Mouse (Mus musculus) heart, postnatal 0 days (tissue): ENCODE measurements at regions not wholly inside any gene's neighbourhood (a gene's known extent, or its start where the extent isn't known, plus 50 kb on each side); places are given as distances from the start of the nearest gene placed in this dataset.

ENCODE experiments used
- ATAC-seq: fragments of 200-750 bp; cut with Nextera tagmentation; 2 replicates; pipeline ENCODE4 v1.8.0; 2017; ENCODE audit warnings: low read depth, moderate number of reproducible peaks, moderate library complexity; ENCODE audit not compliant: insufficient read depth
- DNase-seq: peaks from one replicate; pipeline ENCODE4 v3.0.0-alpha.2; 2016; ENCODE audit warnings: low spot score
- H3K27ac ChIP-seq: fragments of 300-500 bp; sonication (generic); 2 replicates; pipeline ENCODE4 v1.5.1; 2014; ENCODE audit warnings: low read depth, mild to moderate bottlenecking
- H3K27me3 ChIP-seq: fragments of 300-500 bp; sonication (generic); 2 replicates; pipeline ENCODE4 v1.6.1; 2014; ENCODE audit warnings: low read length, mixed read lengths; ENCODE audit not compliant: control insufficient read depth, insufficient read depth
- H3K36me3 ChIP-seq: fragments of 300-500 bp; sonication (generic); replicated peaks from 2 replicates; pipeline ENCODE4 v1.6.1; 2014; ENCODE audit warnings: low read length, mixed read lengths; ENCODE audit not compliant: control insufficient read depth, insufficient read depth
- H3K4me1 ChIP-seq: fragments of 300-500 bp; sonication (generic); 2 replicates; pipeline ENCODE4 v1.6.1; 2014; ENCODE audit warnings: antibody characterized with exemption; ENCODE audit not compliant: control insufficient read depth, insufficient read depth
- H3K4me2 ChIP-seq: fragments of 300-500 bp; sonication (generic); 2 replicates; pipeline ENCODE4 v1.6.1; 2014; ENCODE audit warnings: low read depth, mild to moderate bottlenecking, low read length, moderate library complexity
- H3K4me3 ChIP-seq: fragments of 300-500 bp; sonication (generic); 2 replicates; pipeline ENCODE4 v1.5.1; 2014; ENCODE audit warnings: low read depth, low read length
- H3K9ac ChIP-seq: fragments of 300-500 bp; sonication (generic); replicated peaks from 2 replicates; pipeline ENCODE4 v1.6.1; 2014; ENCODE audit warnings: low read depth, low read length, mixed read lengths
- H3K9me3 ChIP-seq: fragments of 300-500 bp; sonication (generic); replicated peaks from 2 replicates; pipeline ENCODE4 v1.6.1; 2016; ENCODE audit warnings: low read length; ENCODE audit not compliant: control insufficient read depth
- CTCF ChIP-seq: IDR thresholded peaks from 2 replicates; pipeline ENCODE4 v1.5.1; 2016; ENCODE audit warnings: antibody characterized with exemption, control low read depth, low read depth
- EP300 ChIP-seq: IDR thresholded peaks from 2 replicates; pipeline ENCODE4 v1.6.1; 2016; ENCODE audit warnings: antibody characterized with exemption, low read depth
- WGBS: fragments of 180-500 bp; shearing (Covaris S2); extraction: QIAGEN DNeasy Blood & Tissue Kit; methylation state at CpG from one replicate; pipeline ENCODE4 v1.1.7; 2014; 5-methylcytosine and 5-hydroxymethylcytosine counted together

DNA sequence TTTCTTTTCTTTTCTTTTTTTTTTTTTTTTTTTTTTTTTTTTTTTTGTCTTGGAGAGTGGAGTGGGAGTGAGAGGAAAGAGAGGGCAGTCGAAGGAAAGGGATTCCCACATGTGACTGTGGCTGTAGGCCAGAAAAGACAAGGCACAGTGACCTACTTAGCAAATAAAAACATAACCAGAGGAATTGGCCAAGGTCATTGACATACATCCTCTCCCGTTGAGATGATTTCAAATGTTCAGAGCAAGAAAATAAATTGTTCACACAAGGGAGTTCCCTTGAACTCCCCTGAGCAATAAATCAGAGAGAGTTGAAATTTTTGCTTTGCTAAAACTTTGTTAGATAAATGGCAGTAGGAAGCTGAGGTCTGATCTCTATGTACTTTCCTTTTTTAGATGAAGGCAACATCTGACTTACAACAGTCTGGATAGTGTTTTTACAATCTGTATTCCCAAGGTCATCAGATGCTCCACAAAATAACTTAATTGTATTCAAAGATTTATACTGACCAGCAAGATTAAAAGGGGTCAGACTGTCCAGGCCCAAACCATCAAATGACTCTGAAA, 174.4 kb upstream of the Megf9 start:
- TF ChIP-seq EP300, result no peak
- no peak for TF ChIP-seq CTCF
- no peaks in the 10 kb centered on the region for H3K9me3 ChIP-seq
- H3K4me1 ChIP-seq, result no peaks in the 10 kb centered on the region
- H3K27ac ChIP-seq, result no peak overlapping the region
- no peaks in the 10 kb centered on the region for H3K27me3 ChIP-seq
- ATAC-seq (no peak), DNase-seq (peak; percentile 8)
- H3K4me2 ChIP-seq, result no peak overlapping the region
- H3K36me3 ChIP-seq, result no peaks in the 10 kb centered on the region
- WGBS, result 32% methylated on average over 2 of the region's 2 CpGs
- H3K4me3 ChIP-seq, result no peak overlapping the region
- no peak overlapping the region for H3K9ac ChIP-seq

DNA sequence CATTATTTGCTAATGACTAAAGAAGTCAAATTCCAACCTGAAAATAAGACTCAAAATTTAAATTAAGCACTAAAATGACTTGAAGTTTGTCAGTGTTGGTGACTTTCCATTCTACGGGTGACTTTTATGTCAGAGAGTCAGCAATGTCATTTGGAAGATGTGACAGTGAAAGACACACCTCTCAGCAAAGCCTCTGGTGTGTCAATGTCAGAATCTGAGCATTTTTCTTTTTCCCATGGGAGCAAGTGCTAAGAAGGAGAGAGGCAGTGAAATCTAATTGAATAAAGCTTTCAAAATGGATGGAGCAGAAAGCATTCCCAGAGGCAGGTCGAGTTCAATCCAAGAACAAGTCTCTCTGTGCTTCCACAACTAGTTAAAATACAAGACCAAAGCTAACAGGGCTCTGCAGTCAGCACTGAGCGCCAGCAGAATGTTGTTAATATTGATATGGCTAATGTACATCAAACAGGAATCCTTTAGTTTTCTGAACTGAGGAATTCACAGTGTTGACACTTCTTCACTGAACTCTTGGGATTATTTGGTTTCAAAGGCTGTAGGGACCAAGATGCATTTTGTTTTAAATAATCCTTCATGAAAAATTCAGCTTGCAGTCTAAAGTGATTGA, 170.4 kb upstream of the Megf9 start:
- no peak overlapping the region for H3K27ac ChIP-seq
- no peaks in the 10 kb centered on the region for H3K27me3 ChIP-seq

DNA sequence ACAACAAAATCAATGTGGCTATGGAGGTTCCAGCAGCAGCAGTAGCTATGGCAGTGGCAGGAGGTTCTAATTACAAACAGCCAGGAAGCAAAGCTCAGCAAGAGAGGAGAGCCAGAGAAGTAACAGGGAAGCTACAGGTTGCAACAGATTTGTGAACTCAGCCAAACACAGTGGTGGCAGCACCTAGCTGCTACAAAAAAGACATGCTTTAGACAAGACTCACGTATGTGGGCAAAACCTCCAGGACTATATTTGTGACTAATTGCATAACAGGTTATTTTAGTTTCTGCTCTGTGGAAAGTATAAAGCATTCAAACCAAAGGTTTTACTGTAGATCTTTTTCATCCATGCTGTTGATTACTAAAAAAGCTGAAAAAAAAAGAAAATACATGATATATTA, 166.1 kb upstream of the Megf9 start:
- Histone ChIP-seq H3K36me3 (no peaks in the 10 kb centered on the region), H3K4me3 (no peak overlapping the region), H3K4me1 (no peaks in the 10 kb centered on the region), H3K27ac (no peak overlapping the region), H3K27me3 (no peaks in the 10 kb centered on the region), H3K9ac (no peak overlapping the region), H3K4me2 (no peak overlapping the region), H3K9me3 (no peaks in the 10 kb centered on the region)
- WGBS, result 85% methylated on average over 1 of the region's 1 CpGs
- DNase-seq, result no peak
- TF ChIP-seq EP300, result no peak
- TF ChIP-seq CTCF, result no peak
- ATAC-seq, result no peak

More for the DNA sequence above, 170.4 kb upstream of the Megf9 start:
- Histone ChIP-seq H3K36me3 (no peaks in the 10 kb centered on the region), H3K9me3 (no peaks in the 10 kb centered on the region), H3K4me3 (no peak overlapping the region), H3K4me1 (no peaks in the 10 kb centered on the region), H3K4me2 (no peak overlapping the region), H3K9ac (no peak overlapping the region)
- WGBS, result 57% methylated on average over 3 of the region's 3 CpGs
- ATAC-seq (no peak), DNase-seq (no peak)
- TF ChIP-seq EP300, result no peak
- no peak for TF ChIP-seq CTCF

DNA sequence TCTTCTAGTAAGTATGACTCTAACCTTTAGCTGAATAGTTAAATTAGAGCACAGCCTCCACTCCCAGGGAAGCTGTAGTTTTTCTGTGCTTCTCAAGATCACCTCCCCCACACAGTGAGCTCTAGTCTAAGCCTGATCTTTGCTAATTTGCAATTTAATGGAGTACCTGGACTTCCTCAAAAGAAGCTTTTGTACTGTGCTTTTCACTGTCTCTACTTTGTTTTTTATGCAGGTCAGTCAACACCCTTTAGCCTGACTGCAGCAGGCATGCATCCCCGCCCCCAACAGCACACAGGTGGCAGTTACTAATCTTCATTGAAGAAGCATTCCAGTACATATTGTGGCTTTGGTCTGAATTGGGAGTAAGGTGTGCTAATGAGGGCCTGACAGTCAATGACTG, 129.4 kb upstream of the Megf9 start:
- DNase-seq (no peak), ATAC-seq (no peak)
- Histone ChIP-seq H3K36me3 (no peaks in the 10 kb centered on the region), H3K27me3 (no peaks in the 10 kb centered on the region), H3K4me2 (no peak overlapping the region), H3K9ac (no peak overlapping the region), H3K4me3 (no peak overlapping the region), H3K27ac (no peak overlapping the region), H3K9me3 (no peaks in the 10 kb centered on the region), H3K4me1 (no peaks in the 10 kb centered on the region)
- TF ChIP-seq CTCF, result no peak
- no peak for TF ChIP-seq EP300
- WGBS, result 68% methylated on average over 1 of the region's 1 CpGs

DNA sequence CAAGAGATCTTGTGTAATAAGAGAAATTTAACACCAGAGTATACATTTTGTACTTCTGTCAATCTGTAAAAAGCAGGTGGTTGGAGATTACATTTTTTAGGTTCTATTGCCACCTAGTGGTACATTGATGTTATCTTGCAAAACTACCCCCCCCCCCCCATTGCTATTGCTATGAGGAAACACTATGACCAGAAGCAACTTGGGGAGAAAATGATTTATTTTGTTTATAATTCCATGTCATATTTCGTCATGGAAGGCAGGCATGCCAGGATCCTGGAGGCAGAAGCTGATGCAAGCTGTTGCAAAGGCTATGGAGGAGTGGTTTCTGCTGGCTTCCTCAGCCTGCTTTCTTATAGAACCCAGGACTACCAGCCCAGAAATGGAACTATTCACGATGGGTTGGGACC, 86.6 kb upstream of the Megf9 start:
- TF ChIP-seq CTCF (peak; percentile 31; the same call in 1 of the 2 replicates), EP300 (no peak)

More for the DNA sequence above, 86.6 kb upstream of the Megf9 start:
- Histone ChIP-seq H3K36me3 (no peaks in the 10 kb centered on the region), H3K4me2 (no peak overlapping the region), H3K9me3 (no peaks in the 10 kb centered on the region), H3K27me3 (no peaks in the 10 kb centered on the region), H3K27ac (no peak overlapping the region), H3K4me3 (no peak overlapping the region), H3K4me1 (no peaks in the 10 kb centered on the region), H3K9ac (no peak overlapping the region)
- 32% methylated on average over 2 of the region's 2 CpGs for WGBS
- ATAC-seq (no peak), DNase-seq (peak; percentile 11)
